In genomic region chr11:119735152-119735551, GRCm38 (mm10) we compare ENCODE assay signal across 27 mouse cellular contexts.
"Had no signal": no experiment of that assay in that cellular context is flagged by ENCODE, and none has a peak within 500 bp of the region (broad histone marks: within the 10 kb centered on the region; RNA-seq: fewer than 3 reads in every experiment).

No protein-coding gene starts in this region.

- H3K4me3 ChIP-seq: heart, adult 2 months; heart, embryonic 13.5 days; heart, embryonic 15.5 days; hindbrain, embryonic 13.5 days; hindbrain, embryonic 15.5 days; kidney, embryonic 15.5 days; limb, embryonic 13.5 days; limb, embryonic 15.5 days had no signal

- H3K36me3 ChIP-seq: heart, embryonic 13.5 days; heart, embryonic 15.5 days; hindbrain, embryonic 13.5 days; hindbrain, embryonic 15.5 days; kidney, embryonic 15.5 days; limb, embryonic 13.5 days; limb, embryonic 15.5 days had no signal

- ATAC-seq: hindbrain, postnatal 0 days; intestine, embryonic 16.5 days had no signal

- H3K4me2 ChIP-seq: heart, embryonic 11.5 days; heart, embryonic 13.5 days; heart, embryonic 15.5 days; hindbrain, embryonic 13.5 days; hindbrain, embryonic 15.5 days; kidney, embryonic 15.5 days; limb, embryonic 13.5 days; limb, embryonic 15.5 days; liver, embryonic 11.5 days had no signal

- H3K9ac ChIP-seq: heart, embryonic 15.5 days; hindbrain, embryonic 13.5 days; hindbrain, embryonic 15.5 days; kidney, embryonic 15.5 days; limb, embryonic 13.5 days; limb, embryonic 15.5 days; liver, embryonic 14.5 days had no signal

- H3K27me3 ChIP-seq: heart, embryonic 13.5 days; heart, embryonic 15.5 days; hindbrain, embryonic 13.5 days; hindbrain, embryonic 15.5 days; kidney, embryonic 15.5 days; limb, embryonic 13.5 days; limb, embryonic 15.5 days had no signal

- DNase-seq: gastrocnemius, postnatal 14 days; gastrocnemius, postnatal 36 days; heart, adult 11 months; heart, adult 2 months; heart, postnatal 14 days; heart, postnatal 36 days; kidney, adult 11 months; kidney, adult 2 months; kidney, adult 9 months; kidney, postnatal 14 days; kidney, postnatal 36 days; layer of hippocampus, adult 9-11 months; layer of hippocampus, postnatal 36 days; left cerebral cortex, postnatal 4 days had no signal

- H3K27ac ChIP-seq: heart, adult 2 months; heart, embryonic 13.5 days; heart, embryonic 15.5 days; hindbrain, embryonic 13.5 days; hindbrain, embryonic 15.5 days; hindbrain, postnatal 0 days; kidney, embryonic 15.5 days; kidney, postnatal 0 days; limb, embryonic 13.5 days; limb, embryonic 15.5 days; liver, embryonic 14.5 days had no signal

- H3K9me3 ChIP-seq: heart, embryonic 13.5 days; heart, embryonic 15.5 days; hindbrain, embryonic 13.5 days; hindbrain, embryonic 15.5 days; kidney, embryonic 15.5 days; limb, embryonic 13.5 days; limb, embryonic 15.5 days had no signal
